Mouse (Mus musculus) midbrain, embryonic 14.5 days (tissue): Measurements from ENCODE around the gene Plcl2. TPM values are rescaled to one million over a fixed set of nuclear protein-coding genes. Genes with fewer than 3 reads are reported as not detected.

Experiments
- ATAC-seq: fragments of 200-750 bp; cut with Nextera tagmentation; 2 replicates; pipeline ENCODE4 v1.8.0; 2017; ENCODE audit warnings: moderate number of reproducible peaks, moderate library complexity; ENCODE audit not compliant: low FRiP score, low TSS enrichment
- DNase-seq: peaks from one replicate; pipeline ENCODE4 v3.0.0-alpha.2; 2015
- H3K27ac ChIP-seq: fragments of 300-500 bp; sonication (generic); replicated peaks from 2 replicates; pipeline ENCODE4 v1.5.1; 2014; ENCODE audit warnings: mild to moderate bottlenecking, low read depth, low read length, moderate library complexity
- H3K27me3 ChIP-seq: fragments of 300-500 bp; sonication (generic); 2 replicates; pipeline ENCODE4 v1.6.1; 2014; ENCODE audit warnings: low read length, control low read depth, mixed read lengths; ENCODE audit not compliant: control insufficient read depth, insufficient read depth
- H3K36me3 ChIP-seq: fragments of 300-500 bp; sonication (generic); 2 replicates; pipeline ENCODE4 v1.6.1; 2014; ENCODE audit warnings: low read length, control low read depth; ENCODE audit not compliant: control insufficient read depth, insufficient read depth
- H3K4me1 ChIP-seq: fragments of 300-500 bp; sonication (generic); 2 replicates; pipeline ENCODE4 v1.6.1; 2014; ENCODE audit warnings: mild to moderate bottlenecking, antibody characterized with exemption, low read length, control low read depth; ENCODE audit not compliant: control insufficient read depth, insufficient read depth
- H3K4me2 ChIP-seq: fragments of 300-500 bp; sonication (generic); 2 replicates; pipeline ENCODE4 v1.6.1; 2014; ENCODE audit warnings: mild to moderate bottlenecking, low read length, moderate library complexity
- H3K4me3 ChIP-seq: fragments of 300-500 bp; sonication (generic); replicated peaks from 2 replicates; pipeline ENCODE4 v1.5.1; 2014; ENCODE audit warnings: low read depth, low read length
- H3K9ac ChIP-seq: fragments of 300-500 bp; sonication (generic); replicated peaks from 2 replicates; pipeline ENCODE4 v1.6.1; 2014; ENCODE audit warnings: mild to moderate bottlenecking, low read length, moderate library complexity
- H3K9me3 ChIP-seq: fragments of 300-500 bp; sonication (generic); 2 replicates; pipeline ENCODE4 v1.6.1; 2016; ENCODE audit warnings: low read length, control low read depth, mixed read lengths; ENCODE audit not compliant: control insufficient read depth
- WGBS: fragments of 180-500 bp; shearing (Covaris S2); extraction: QIAGEN DNeasy Blood & Tissue Kit; methylation state at CpG from one replicate; pipeline ENCODE4 v1.1.7; 2014; 5-methylcytosine and 5-hydroxymethylcytosine counted together
- polyA plus RNA-seq: library from polyadenylated mRNA; unstranded; fragments of >200 nt; fragmentation: Nextera tagmentation; extraction: Ambion mirVana; gene quantifications from 2 replicates; pipeline ENCODE4 v1.2.1, GENCODE M21; 2014

The Plcl2 gene
- polyA plus RNA-seq, 1 experiment from 2014 or later = 14.1 TPM

- 84% methylated on average over 7 of the region's 7 CpGs for WGBS
- no peaks in the 10 kb centered on the region for H3K4me1 ChIP-seq
- H3K4me2 ChIP-seq = no peak overlapping the region
- ATAC-seq (no peak), DNase-seq (no peak)
- H3K9me3 ChIP-seq = no peaks in the 10 kb centered on the region
- no peak overlapping the region for H3K27ac ChIP-seq
- no peaks in the 10 kb centered on the region for H3K36me3 ChIP-seq
- no peak overlapping the region for H3K4me3 ChIP-seq
- no peak overlapping the region for H3K9ac ChIP-seq
- H3K27me3 ChIP-seq = no peaks in the 10 kb centered on the region
These were observed 28.3 kb upstream of the Plcl2 start for GRCm38 (mm10) chr17:50480867-50481266.

DNA sequence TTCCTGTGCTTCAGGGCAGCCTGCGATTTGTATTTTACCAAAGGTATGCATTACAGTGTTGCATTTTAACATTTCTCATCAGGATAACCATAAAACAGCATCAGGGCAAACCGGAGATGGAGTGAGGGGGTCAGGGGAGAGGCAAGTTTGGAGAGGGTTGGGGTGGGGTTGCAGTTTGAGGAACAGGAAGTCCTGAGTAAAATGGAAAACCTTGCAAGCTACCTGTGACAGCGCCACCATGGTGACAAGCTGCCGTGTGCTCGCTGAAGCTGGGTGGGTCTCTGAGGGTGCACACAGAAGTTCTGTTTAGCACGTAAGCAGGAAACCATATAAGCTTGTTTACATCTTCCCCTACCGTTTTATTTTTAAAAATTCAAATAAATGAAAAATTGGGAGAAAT, 25.5 kb upstream of the Plcl2 start:
- Histone ChIP-seq H3K9ac (no peak overlapping the region), H3K4me2 (no peak overlapping the region), H3K27me3 (no peaks in the 10 kb centered on the region), H3K9me3 (no peaks in the 10 kb centered on the region), H3K4me3 (no peak overlapping the region), H3K4me1 (no peaks in the 10 kb centered on the region), H3K36me3 (no peaks in the 10 kb centered on the region), H3K27ac (no peak overlapping the region)
- 88% methylated on average over 7 of the region's 7 CpGs for WGBS
- no peak for ATAC-seq
- DNase-seq = no peak

- Histone ChIP-seq H3K4me1 (no peaks in the 10 kb centered on the region), H3K9ac (no peak overlapping the region), H3K4me2 (no peak overlapping the region), H3K9me3 (no peaks in the 10 kb centered on the region), H3K4me3 (no peak overlapping the region), H3K27ac (no peak overlapping the region), H3K27me3 (no peaks in the 10 kb centered on the region), H3K36me3 (no peaks in the 10 kb centered on the region)
- ATAC-seq (no peak), DNase-seq (no peak)
- WGBS = 85% methylated on average over 5 of the region's 5 CpGs
These were observed 24.2 kb upstream of the Plcl2 start for GRCm38 (mm10) chr17:50484981-50485380.

DNA sequence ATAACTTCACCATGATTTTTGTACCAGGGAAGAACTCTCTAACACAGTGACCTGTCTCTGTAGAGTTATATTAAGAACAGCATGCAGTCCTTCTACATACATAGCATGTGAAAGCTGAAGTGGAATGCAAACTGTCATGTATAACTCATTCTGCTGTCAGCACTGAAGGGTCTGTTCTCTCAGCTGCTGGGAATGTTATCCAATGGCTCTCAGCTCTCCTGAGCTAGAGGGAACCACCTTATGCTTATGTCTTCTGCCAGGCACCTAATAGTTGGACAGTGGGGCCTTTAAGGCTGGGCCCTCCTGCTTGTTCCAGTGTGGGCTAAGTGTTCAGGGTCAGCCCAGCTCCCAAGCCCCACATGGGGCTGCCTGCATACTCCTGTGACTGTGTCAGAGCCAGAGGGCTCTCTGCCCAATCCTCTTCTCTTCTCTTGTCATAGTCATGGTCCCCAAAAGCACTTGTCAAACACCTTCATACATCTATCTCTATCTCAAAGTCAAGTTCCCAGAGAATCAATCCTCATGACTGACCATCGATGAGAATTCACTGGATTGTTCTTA, 22.1 kb upstream of the Plcl2 start:
- Histone ChIP-seq H3K36me3 (no peaks in the 10 kb centered on the region), H3K9me3 (no peaks in the 10 kb centered on the region), H3K4me1 (no peaks in the 10 kb centered on the region), H3K27me3 (no peaks in the 10 kb centered on the region), H3K4me2 (no peak overlapping the region), H3K4me3 (no peak overlapping the region), H3K27ac (no peak overlapping the region), H3K9ac (no peak overlapping the region)
- no peak for DNase-seq
- ATAC-seq = no peak
- 88% methylated on average over 1 of the region's 1 CpGs for WGBS

DNA sequence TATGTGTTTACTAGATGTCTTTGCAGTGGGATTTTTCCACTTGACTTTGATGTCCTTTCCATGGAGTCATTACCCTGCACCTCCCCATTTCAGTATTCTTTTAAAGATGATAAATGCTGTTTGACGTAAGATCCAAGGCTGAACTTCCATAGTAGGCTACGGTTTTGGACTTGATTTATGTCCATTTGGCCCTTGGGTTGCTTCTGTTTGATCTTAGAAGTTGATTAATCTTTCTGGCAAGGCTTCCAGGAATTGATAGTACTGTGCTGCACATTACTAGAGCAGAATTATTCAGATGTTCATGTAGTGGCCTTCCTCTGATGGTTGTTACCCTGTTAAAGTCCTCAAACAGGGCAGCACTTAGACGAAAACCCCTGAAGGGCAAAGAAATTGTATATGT, 21.5 kb upstream of the Plcl2 start:
- no peak overlapping the region for H3K9ac ChIP-seq
- 95% methylated on average over 3 of the region's 3 CpGs for WGBS

GRCm38 (mm10) chr17:50488406-50488805, 20.8 kb upstream of the Plcl2 start:
- H3K27ac ChIP-seq = no peak overlapping the region
- WGBS = 86% methylated on average over 3 of the region's 3 CpGs
- H3K4me3 ChIP-seq = no peak overlapping the region
- no peaks in the 10 kb centered on the region for H3K4me1 ChIP-seq
- no peaks in the 10 kb centered on the region for H3K9me3 ChIP-seq
- DNase-seq (no peak), ATAC-seq (no peak)
- H3K36me3 ChIP-seq = no peaks in the 10 kb centered on the region
- H3K4me2 ChIP-seq = no peak overlapping the region
- no peak overlapping the region for H3K9ac ChIP-seq
- no peaks in the 10 kb centered on the region for H3K27me3 ChIP-seq

More for the DNA sequence above, 21.5 kb upstream of the Plcl2 start:
- H3K4me3 ChIP-seq = no peak overlapping the region
- no peaks in the 10 kb centered on the region for H3K4me1 ChIP-seq
- H3K27me3 ChIP-seq = no peaks in the 10 kb centered on the region
- no peak overlapping the region for H3K27ac ChIP-seq
- ATAC-seq (no peak), DNase-seq (no peak)
- no peaks in the 10 kb centered on the region for H3K36me3 ChIP-seq
- no peak overlapping the region for H3K4me2 ChIP-seq
- H3K9me3 ChIP-seq = no peaks in the 10 kb centered on the region

GRCm38 (mm10) chr17:50488895-50489294, 20.3 kb upstream of the Plcl2 start:
- Histone ChIP-seq H3K4me2 (no peak overlapping the region), H3K4me1 (no peaks in the 10 kb centered on the region), H3K9ac (no peak overlapping the region), H3K27me3 (no peaks in the 10 kb centered on the region), H3K27ac (no peak overlapping the region), H3K9me3 (no peaks in the 10 kb centered on the region), H3K4me3 (no peak overlapping the region), H3K36me3 (no peaks in the 10 kb centered on the region)
- ATAC-seq (no peak), DNase-seq (no peak)
- WGBS = 72% methylated on average over 2 of the region's 2 CpGs

DNA sequence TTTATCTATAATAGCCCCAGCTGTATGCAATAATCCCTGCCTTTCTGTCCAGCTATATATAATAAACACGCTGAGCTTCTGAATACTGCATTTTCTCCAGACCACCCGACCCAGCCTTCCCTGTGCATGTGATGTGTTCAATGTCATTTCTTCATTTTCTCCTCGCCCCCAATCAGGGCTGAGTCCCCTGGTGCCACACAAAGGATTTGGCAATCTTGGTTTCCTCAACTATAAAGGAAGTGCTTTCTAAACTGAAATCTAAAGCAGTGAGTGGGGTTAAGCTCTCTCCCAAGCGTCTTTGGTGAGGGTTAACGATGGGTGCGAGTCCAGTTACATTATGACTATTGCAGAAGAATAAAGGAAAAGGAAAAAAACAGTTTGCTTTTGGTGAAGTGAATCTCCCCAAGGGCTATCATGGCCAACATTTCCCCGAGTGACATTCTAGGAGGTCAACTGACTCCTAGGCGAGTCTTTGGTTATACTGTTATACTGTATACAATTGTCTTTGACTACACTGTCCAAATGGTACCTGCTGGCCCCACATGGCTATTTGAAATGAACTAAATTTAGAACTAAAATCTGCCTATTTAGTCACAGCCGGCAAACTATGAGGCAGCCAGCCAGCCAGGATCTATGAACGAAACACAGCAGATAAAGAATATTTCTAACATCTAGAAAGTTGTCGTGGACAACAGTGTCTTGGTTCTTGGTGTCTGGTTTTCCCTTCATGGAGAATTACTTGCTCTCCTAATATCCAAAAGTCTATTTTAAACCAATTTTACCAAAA, 18.4 kb upstream of the Plcl2 start:
- Histone ChIP-seq H3K4me2 (no peak overlapping the region), H3K27ac (no peak overlapping the region), H3K36me3 (no peaks in the 10 kb centered on the region), H3K9me3 (no peaks in the 10 kb centered on the region), H3K27me3 (no peaks in the 10 kb centered on the region), H3K9ac (no peak overlapping the region), H3K4me1 (no peaks in the 10 kb centered on the region), H3K4me3 (no peak overlapping the region)
- ATAC-seq = no peak
- WGBS = 89% methylated on average over 11 of the region's 11 CpGs
- DNase-seq = no peak

DNA sequence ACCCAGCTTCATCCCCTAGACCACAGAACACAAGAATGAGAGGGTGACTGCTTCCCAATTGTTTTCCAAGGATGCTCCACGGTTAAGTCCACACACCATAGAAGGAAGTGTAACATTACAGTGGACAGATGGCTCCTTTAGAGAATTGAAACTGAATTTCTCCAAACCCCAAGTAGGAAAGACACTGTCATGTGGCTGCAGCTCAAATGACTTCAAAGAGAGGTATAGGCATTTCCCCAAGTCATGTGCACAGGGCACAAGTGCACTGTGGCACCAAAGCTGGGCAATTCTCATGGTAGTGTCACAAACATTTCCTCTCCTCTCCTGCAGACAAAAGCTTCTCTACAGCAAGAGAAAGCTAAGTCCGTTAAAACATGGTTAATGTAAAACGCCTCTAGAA, 17.7 kb upstream of the Plcl2 start:
- Histone ChIP-seq H3K36me3 (no peaks in the 10 kb centered on the region), H3K27me3 (no peaks in the 10 kb centered on the region; the same call in 1 of the 2 replicates), H3K9ac (no peak overlapping the region), H3K27ac (no peak overlapping the region), H3K9me3 (no peaks in the 10 kb centered on the region), H3K4me3 (no peak overlapping the region), H3K4me2 (no peak overlapping the region), H3K4me1 (no peaks in the 10 kb centered on the region)
- WGBS = 81% methylated on average over 3 of the region's 3 CpGs
- DNase-seq (no peak), ATAC-seq (no peak)
